Mouse (Mus musculus): ENCODE results near the gene Fbxo7.

- TF ChIP-seq CTCF (IDR thresholded peaks at IDR 0.05; ENCODE audit: control insufficient read depth, insufficient read depth, insufficient replicate concordance, low read depth, low read length) (no peak), POLR2A (IDR thresholded peaks at IDR 0.05; ENCODE audit: control insufficient read depth, low read depth, low read length) (no peak)
Observed at GRCm38 (mm10) chr10:86006455-86006854, 15.3 kb upstream of the Fbxo7 start.

Data from testis, adult 2 months (tissue).